Mouse (Mus musculus): ENCODE data around the gene Mab21l3.

DNA sequence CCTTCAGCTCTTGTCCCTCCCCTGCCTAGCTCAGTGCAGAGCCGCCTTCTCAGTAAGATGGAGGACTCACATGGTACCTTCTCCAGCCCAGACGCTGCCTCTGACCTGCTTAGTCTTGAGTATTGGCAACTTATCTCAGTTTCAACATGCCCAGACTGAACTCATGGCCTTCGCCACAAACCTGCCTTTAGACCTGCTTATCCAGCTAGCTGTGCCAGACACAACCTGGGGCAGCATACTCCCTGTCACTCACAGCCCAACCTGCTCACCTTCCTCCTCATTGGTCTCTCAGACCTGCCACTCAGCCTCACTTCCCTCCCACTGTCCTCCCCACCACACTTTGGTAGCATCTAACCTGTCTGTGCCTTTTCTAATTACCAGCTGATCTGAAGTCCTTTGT, 32.8 kb downstream of the Mab21l3 start:
- TF ChIP-seq POLR2AphosphoS2 (IDR thresholded peaks at IDR 0.05; ENCODE audit: low read depth, low read length) (no peak), JUND (conservative IDR thresholded peaks at IDR 0.05; ENCODE audit: low read depth, low read length) (no peak)

All from CH12.LX (cell line).